Comparison of ENCODE assay signal across 17 mouse cellular contexts in genomic region chr2:120265523-120265922, GRCm38 (mm10). TPM values are rescaled to one million over a fixed set of nuclear protein-coding genes. Genes with fewer than 3 reads are reported as not detected.
DNase-seq lines count a peak whose midpoint lies in the region; ATAC-seq and TF ChIP-seq lines count a peak whose summit lies in the region.
"Had no signal": no experiment of that assay in that cellular context is flagged by ENCODE, and none has a peak within 500 bp of the region (broad histone marks: within the 10 kb centered on the region; RNA-seq: fewer than 3 reads in every experiment).

No protein-coding gene starts in this region.

- intact Hi-C loops in gastrocnemius, adult 2 months (cut with DNase I) = loop anchor here (2.0 kb wide), 1 partner anchor 79 kb away; no protein-coding TSS in a partner anchor

- H3K9ac ChIP-seq in lung, postnatal 0 days (replicated peaks; ENCODE audit: low read depth) = no peak overlapping the region
- no peak overlapping the region for H3K9ac ChIP-seq in stomach, postnatal 0 days (ENCODE audit: low read length)
- H3K9ac ChIP-seq: heart, embryonic 13.5 days; hindbrain, embryonic 12.5 days; liver, embryonic 15.5 days had no signal

- peak; percentile 68 for TF ChIP-seq CTCF in gastrocnemius, adult 2 months (IDR thresholded peaks at IDR 0.05)
- peak; percentile 45 for TF ChIP-seq CTCF in lung, postnatal 0 days (IDR thresholded peaks at IDR 0.05)
- TF ChIP-seq CTCF in stomach, postnatal 0 days (IDR thresholded peaks at IDR 0.05; ENCODE audit: low read depth) = peak; percentile 63

- no peak overlapping the region for H3K4me3 ChIP-seq in gastrocnemius, adult 2 months
- H3K4me3 ChIP-seq in lung, postnatal 0 days (ENCODE audit: low read depth, low read length) = no peak overlapping the region
- H3K4me3 ChIP-seq in stomach, postnatal 0 days (ENCODE audit: low read depth, low read length) = no peak overlapping the region
- H3K4me3 ChIP-seq: heart, embryonic 13.5 days; hindbrain, embryonic 12.5 days; liver, embryonic 15.5 days had no signal

- ATAC-seq in lung, postnatal 0 days = no peak
- ATAC-seq in stomach, postnatal 0 days (ENCODE audit: low FRiP score, low TSS enrichment) = no peak

- H3K27me3 ChIP-seq in lung, postnatal 0 days (replicated peaks; ENCODE audit: insufficient read depth, low read length) = no peaks in the 10 kb centered on the region
- H3K27me3 ChIP-seq in stomach, postnatal 0 days (ENCODE audit: control insufficient read depth, insufficient read depth, low read length) = no peaks in the 10 kb centered on the region

- no peak for DNase-seq in gastrocnemius, adult 2 months
- DNase-seq in gastrocnemius, postnatal 10 days = no peak
- peak; percentile 10 for DNase-seq in lung, postnatal 0 days (ENCODE audit: low spot score)
- no peak for DNase-seq in lung, postnatal 25 days (ENCODE audit: low spot score)
- DNase-seq in adipocyte (ENCODE audit: low spot score) = peak; percentile 19
- no peak for DNase-seq in stomach, postnatal 0 days (ENCODE audit: low spot score)
- no peak for DNase-seq in thymus, adult 18-20 months
- DNase-seq: right cerebral cortex, postnatal 25 days; thymus, postnatal 4 days had no signal

- TF ChIP-seq EP300 in lung, postnatal 0 days (IDR thresholded peaks at IDR 0.05) = no peak
- TF ChIP-seq EP300 in stomach, postnatal 0 days (optimal IDR thresholded peaks at IDR 0.05) = no peak

- no peaks in the 10 kb centered on the region for H3K9me3 ChIP-seq in lung, postnatal 0 days (ENCODE audit: low read length)
- no peaks in the 10 kb centered on the region for H3K9me3 ChIP-seq in stomach, postnatal 0 days (ENCODE audit: control insufficient read depth, low read length)
- H3K9me3 ChIP-seq: heart, embryonic 13.5 days; hindbrain, embryonic 12.5 days; liver, embryonic 15.5 days had no signal

- H3K36me3 ChIP-seq in lung, postnatal 0 days (ENCODE audit: insufficient read depth, low read length) = no peaks in the 10 kb centered on the region
- H3K36me3 ChIP-seq in stomach, postnatal 0 days (ENCODE audit: control insufficient read depth, insufficient read depth, low read length) = no peaks in the 10 kb centered on the region
- H3K36me3 ChIP-seq: heart, embryonic 13.5 days; hindbrain, embryonic 12.5 days; liver, embryonic 15.5 days had no signal

- no peak overlapping the region for H3K4me2 ChIP-seq in lung, postnatal 0 days (replicated peaks; ENCODE audit: low read depth, low read length)
- no peak overlapping the region for H3K4me2 ChIP-seq in stomach, postnatal 0 days (replicated peaks; ENCODE audit: low read depth)
- H3K4me2 ChIP-seq: heart, embryonic 13.5 days; hindbrain, embryonic 12.5 days; liver, embryonic 15.5 days had no signal

- H3K27ac ChIP-seq in gastrocnemius, adult 2 months = no peak overlapping the region
- H3K27ac ChIP-seq in lung, postnatal 0 days (ENCODE audit: low read length) = no peak overlapping the region
- no peak overlapping the region for H3K27ac ChIP-seq in stomach, postnatal 0 days (replicated peaks)
- H3K27ac ChIP-seq: heart, embryonic 13.5 days; hindbrain, embryonic 12.5 days; liver, embryonic 15.5 days had no signal

- no peaks in the 10 kb centered on the region for H3K4me1 ChIP-seq in lung, postnatal 0 days (ENCODE audit: insufficient read depth, low read depth, low read length)
- no peaks in the 10 kb centered on the region for H3K4me1 ChIP-seq in stomach, postnatal 0 days (replicated peaks; ENCODE audit: control insufficient read depth, insufficient read depth)
- H3K4me1 ChIP-seq: liver, embryonic 15.5 days had no signal

- 71% methylated on average over 6 of the region's 6 CpGs for WGBS in lung, postnatal 0 days
- 72% methylated on average over 6 of the region's 6 CpGs for WGBS in stomach, postnatal 0 days

RNA-seq across cellular contexts. Expression of gene Pla2g4e, which starts 20.4 kb away (rescaled TPM):
- 10 to 100 TPM; 27.8 to 31.8 TPM for total RNA-seq in gastrocnemius, adult 2 months (2021)
- total RNA-seq in gastrocnemius, postnatal 10 days (2021) = 10 to 100 TPM; 32.5 to 33.7 TPM
- 0.13 TPM in 1 of 2 replicates, not detected in the other for polyA plus RNA-seq in lung, postnatal 0 days (2015; fragmentation: Nextera tagmentation; extraction: Ambion mirVana)
- 5.8 TPM in 2 replicates for polyA plus RNA-seq in stomach, postnatal 0 days (2015; fragmentation: Nextera tagmentation; extraction: Ambion mirVana)
- total RNA-seq: common myeloid progenitor, adult 5-6 weeks; megakaryocyte, adult 5-6 weeks had no signal
- polyA plus RNA-seq: kidney, embryonic 14.5 days; liver, embryonic 15.5 days had no signal

RNA-seq across cellular contexts. Expression of gene Pla2g4d, which starts 23.5 kb away (rescaled TPM):
- total RNA-seq in gastrocnemius, adult 2 months (2021) = not detected
- not detected for total RNA-seq in gastrocnemius, postnatal 10 days (2021)
- not detected in 2 replicates for polyA plus RNA-seq in lung, postnatal 0 days (2015; fragmentation: Nextera tagmentation; extraction: Ambion mirVana)
- polyA plus RNA-seq in stomach, postnatal 0 days (2015; fragmentation: Nextera tagmentation; extraction: Ambion mirVana) = 9.8 and 10.6 TPM in 2 replicates
- total RNA-seq: common myeloid progenitor, adult 5-6 weeks; gastrocnemius, adult 18-20 months; megakaryocyte, adult 5-6 weeks had no signal
- polyA plus RNA-seq: heart, embryonic 13.5 days; hindbrain, embryonic 12.5 days; kidney, embryonic 14.5 days; liver, embryonic 15.5 days had no signal

RNA-seq across cellular contexts. Expression of gene Pla2g4f, which starts 48.4 kb away (rescaled TPM):
- total RNA-seq in gastrocnemius, adult 2 months (2021) = not detected
- total RNA-seq in gastrocnemius, postnatal 10 days (2021) = not detected
- 1.8 and 2.2 TPM in 2 replicates for polyA plus RNA-seq in lung, postnatal 0 days (2015; fragmentation: Nextera tagmentation; extraction: Ambion mirVana)
- polyA plus RNA-seq in stomach, postnatal 0 days (2015; fragmentation: Nextera tagmentation; extraction: Ambion mirVana) = 21.9 and 22.7 TPM in 2 replicates
- total RNA-seq: gastrocnemius, adult 18-20 months; left cerebral cortex, postnatal 36 days had no signal
- polyA plus RNA-seq: kidney, embryonic 14.5 days; liver, embryonic 15.5 days had no signal

Comparison
In these comparisons a context has a peak if more than half of its experiments do, and no peak if none do; other contexts are left out.
1. DNase-seq: peak in lung, postnatal 0 days (single experiment) and adipocyte (single experiment); none in gastrocnemius, adult 2 months (single experiment), gastrocnemius, postnatal 10 days (single experiment), lung, postnatal 25 days (single experiment), stomach, postnatal 0 days (single experiment) and thymus, adult 18-20 months (0 of 2).
2. Peak in every context shown above with its lines, with median percentiles within 50 percentile points of each other: CTCF ChIP-seq.